Mouse (Mus musculus) cortical plate, adult 2 months (tissue): ENCODE data around the gene Stat5b.

Source experiments
- CTCF ChIP-seq: fragments of 200-500 bp; IDR thresholded peaks from 2 replicates; pipeline ENCODE4 v1.5.1; 2011; ENCODE audit warnings: mild to moderate bottlenecking, control low read depth, low read length; ENCODE audit not compliant: insufficient read depth; ENCODE audit errors: extremely low read depth
- POLR2A ChIP-seq: fragments of 200-500 bp; IDR thresholded peaks from 2 replicates; pipeline ENCODE4 v1.6.1; 2011; ENCODE audit warnings: mild to moderate bottlenecking, low read length, control low read depth; ENCODE audit not compliant: insufficient read depth; ENCODE audit errors: extremely low read depth

DNA sequence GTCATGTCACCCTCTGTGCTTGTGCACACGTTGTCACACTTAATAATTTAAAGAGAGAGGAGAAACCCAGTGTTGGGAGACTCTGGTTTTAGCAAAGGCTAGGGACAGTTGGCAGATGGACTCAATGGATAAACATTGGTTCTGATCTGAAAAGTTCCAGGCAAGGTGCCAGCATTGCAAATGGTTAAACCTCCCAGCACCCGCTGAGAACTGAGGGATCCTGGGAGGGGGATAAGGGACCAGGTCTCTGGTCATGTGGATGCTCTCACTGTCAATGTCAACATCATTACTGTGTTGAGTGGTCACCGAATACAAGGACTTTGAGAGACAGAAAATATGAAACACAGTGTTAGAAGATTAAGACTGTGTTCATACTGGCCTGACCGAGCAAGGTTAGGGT, 33.7 kb downstream of the Stat5b start:
- no peak for TF ChIP-seq POLR2A
- no peak for TF ChIP-seq CTCF
